Mouse (Mus musculus) monocyte, adult 2 months (primary cell): Measurements from ENCODE around the gene Slc39a9.
A peak's percentile ranks its signal among the peaks of the same experiment; 100 is the strongest.

ENCODE experiments used
- DNase-seq, 2 experiments: peaks; one replicate each; pipeline ENCODE4 v3.0.0; 2022; ENCODE audit warnings: low spot score in 2 of 2, low read depth in 1 of 2

The Slc39a9 gene

GRCm38 (mm10) chr12:80715915-80716314 lies 72.2 kb downstream of the Slc39a9 start:
- DNase-seq, result no peak

GRCm38 (mm10) chr12:80719141-80719540 lies 75.5 kb downstream of the Slc39a9 start:
- no peak for DNase-seq

GRCm38 (mm10) chr12:80720507-80720906 lies 76.8 kb downstream of the Slc39a9 start:
- DNase-seq, result no peak

GRCm38 (mm10) chr12:80721458-80721857 lies 77.8 kb downstream of the Slc39a9 start:
- DNase-seq, result no peak

- DNase-seq, result peak; percentile 18 to 64
Measured at GRCm38 (mm10) chr12:80724853-80725559, 81.3 kb downstream of the Slc39a9 start.

- no peak for DNase-seq
Measured at GRCm38 (mm10) chr12:80728207-80728606, 84.5 kb downstream of the Slc39a9 start.

GRCm38 (mm10) chr12:80728814-80729213 lies 85.1 kb downstream of the Slc39a9 start:
- no peak for DNase-seq

- DNase-seq, result no peak
Measured at GRCm38 (mm10) chr12:80729758-80730530, 86.3 kb downstream of the Slc39a9 start.

- DNase-seq, result no peak
Measured at GRCm38 (mm10) chr12:80730567-80730966, 86.9 kb downstream of the Slc39a9 start.
